Mouse (Mus musculus) C2C12 (cell line): ENCODE measurements around the gene 9530068E07Rik.

ENCODE experiments used
- CTCF ChIP-seq: IDR thresholded peaks from one replicate; pipeline ENCODE4 v1.5.1; 2011; ENCODE audit not compliant: control insufficient read depth, insufficient read depth, insufficient read length
- MAX ChIP-seq: IDR thresholded peaks from one replicate; pipeline ENCODE4 v1.6.1; 2011; ENCODE audit warnings: mild to moderate bottlenecking, control low read depth
- MYOG ChIP-seq: IDR thresholded peaks from one replicate; pipeline ENCODE4 v1.6.1; 2011; ENCODE audit not compliant: control insufficient read depth, insufficient read length; ENCODE audit errors: extremely low read depth
- USF1 ChIP-seq: IDR thresholded peaks from one replicate; pipeline ENCODE4 v1.6.1; 2011; ENCODE audit warnings: low read depth, mild to moderate bottlenecking, control low read depth, moderate library complexity

- TF ChIP-seq CTCF (no peak), MAX (no peak), MYOG (no peak), USF1 (no peak)
Measured at GRCm38 (mm10) chr11:52369252-52370134, 26.7 kb upstream of the 9530068E07Rik start.
